8 mouse cellular contexts compared by ENCODE assay signal in the genomic region with DNA sequence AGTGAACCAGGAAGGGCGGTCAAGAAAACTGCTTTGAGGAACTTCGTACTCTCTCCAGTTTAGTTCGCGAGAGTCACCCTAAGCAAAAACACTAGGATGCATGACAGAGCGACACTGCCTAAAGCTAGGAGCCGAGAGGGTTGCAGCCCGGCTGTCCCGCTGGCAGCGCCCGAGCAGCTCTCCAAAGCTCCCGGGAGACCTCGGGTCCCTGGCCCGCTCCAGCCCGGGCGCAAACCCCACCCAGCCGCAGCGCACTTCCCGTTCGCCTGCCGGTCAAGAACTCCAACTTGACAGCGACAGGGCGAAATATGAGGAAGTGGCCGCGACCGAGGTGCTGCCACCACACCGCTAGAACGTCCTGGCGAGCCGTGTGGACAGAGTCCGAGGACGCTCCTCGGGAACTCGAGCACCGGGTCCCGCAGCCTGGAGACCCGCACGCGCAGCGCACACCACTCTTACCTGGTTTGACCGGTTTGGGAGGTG. TPM values are rescaled to one million over a fixed set of nuclear protein-coding genes. Genes with fewer than 3 reads are reported as not detected.
DNase-seq lines count a peak whose midpoint lies in the region; ATAC-seq and TF ChIP-seq lines count a peak whose summit lies in the region.

No protein-coding gene starts in this region.

- peak; percentile 43 for DNase-seq in adrenal gland, postnatal 4 days (ENCODE audit: low spot score in 2 of 2)
- peak; percentile 88 for DNase-seq in gastrocnemius, adult 2 months
- peak; percentile 40 for DNase-seq in hindbrain, embryonic 14.5 days (ENCODE audit: low spot score)
- peak; percentile 43 to 48 for DNase-seq in layer of hippocampus, postnatal 36 days
- peak; percentile 84 to 87 for DNase-seq in lung, postnatal 4 days
- DNase-seq in right cerebral cortex, adult 18-20 months = peak; percentile 32
- DNase-seq in urinary bladder, postnatal 36 days (ENCODE audit: low spot score in 2 of 2) = peak; percentile 9 to 78

- intact Hi-C loops in gastrocnemius, adult 2 months (cut with DNase I) = no loop called here

- no peak overlapping the region for H3K27ac ChIP-seq in ES-Bruce4 (ENCODE audit: insufficient read depth, low read length)
- peak overlapping the region; percentile 96 for H3K27ac ChIP-seq in gastrocnemius, adult 2 months
- H3K27ac ChIP-seq in hindbrain, embryonic 14.5 days = peak overlapping the region; percentile 58

- no peak for TF ChIP-seq EP300 in ES-Bruce4 (IDR thresholded peaks at IDR 0.05; ENCODE audit: insufficient read depth, low read depth, low read length)

- under 1% methylated on average over 40 of the region's 40 CpGs for WGBS in hindbrain, embryonic 14.5 days

- H3K9ac ChIP-seq in ES-Bruce4 (ENCODE audit: low read depth, poor library complexity, severe bottlenecking) = peak overlapping the region; percentile 47
- peak overlapping the region; percentile 63 for H3K9ac ChIP-seq in hindbrain, embryonic 14.5 days

- ATAC-seq in hindbrain, embryonic 14.5 days (ENCODE audit: low FRiP score) = peak; percentile 53

- H3K4me3 ChIP-seq in ES-Bruce4 (ENCODE audit: low read depth, low read length) = peak overlapping the region; percentile 84
- peak overlapping the region; percentile 76 for H3K4me3 ChIP-seq in gastrocnemius, adult 2 months
- H3K4me3 ChIP-seq in hindbrain, embryonic 14.5 days (replicated peaks; ENCODE audit: low read length) = peak overlapping the region; percentile 69

- TF ChIP-seq CTCF in ES-Bruce4 (IDR thresholded peaks at IDR 0.05; ENCODE audit: low read depth, low read length) = no peak
- TF ChIP-seq CTCF in gastrocnemius, adult 2 months (IDR thresholded peaks at IDR 0.05) = 0 out of 2 replicates have a peak, but pooled peaks have one; percentile 0

- H3K9me3 ChIP-seq in ES-Bruce4 (replicated peaks; ENCODE audit: control insufficient read depth, insufficient read depth, low read length, poor library complexity, severe bottlenecking) = no peaks in the 10 kb centered on the region
- H3K9me3 ChIP-seq in hindbrain, embryonic 14.5 days (ENCODE audit: control insufficient read depth, low read length) = no peaks in the 10 kb centered on the region

- no peaks in the 10 kb centered on the region for H3K27me3 ChIP-seq in ES-Bruce4 (ENCODE audit: control insufficient read depth, insufficient read depth, low read length, poor library complexity, severe bottlenecking)
- H3K27me3 ChIP-seq in hindbrain, embryonic 14.5 days (ENCODE audit: control insufficient read depth, insufficient read depth, low read length) = no peaks in the 10 kb centered on the region

- no peaks in the 10 kb centered on the region for H3K36me3 ChIP-seq in ES-Bruce4 (ENCODE audit: control insufficient read depth, insufficient read depth, low read length, poor library complexity, severe bottlenecking)
- no peaks in the 10 kb centered on the region for H3K36me3 ChIP-seq in hindbrain, embryonic 14.5 days (replicated peaks; ENCODE audit: control insufficient read depth, insufficient read depth)

- H3K4me2 ChIP-seq in hindbrain, embryonic 14.5 days (replicated peaks) = peak overlapping the region; percentile 95

- no peak for TF ChIP-seq POLR2A in ES-Bruce4 (IDR thresholded peaks at IDR 0.05; ENCODE audit: insufficient read depth, low read length)

- H3K4me1 ChIP-seq in ES-Bruce4 (ENCODE audit: control insufficient read depth, insufficient read depth, low read length) = peaks cover 6% of the 10 kb centered on the region
- H3K4me1 ChIP-seq in hindbrain, embryonic 14.5 days (replicated peaks; ENCODE audit: control insufficient read depth, insufficient read depth, low read length) = peaks cover 11% of the 10 kb centered on the region; the same call in 1 of the 2 replicates

RNA-seq across cellular contexts. Expression of gene Ostf1, which starts 0.4 kb away (rescaled TPM):
- polyA plus RNA-seq in ES-Bruce4 (2011; ENCODE audit: insufficient read depth, insufficient read length, low read depth, missing spikeins) = 79.9 and 87.0 TPM in 2 replicates
- 10 to 100 TPM; 76.7 to 76.9 TPM for total RNA-seq in adrenal gland, postnatal 4 days (2021)
- total RNA-seq in gastrocnemius, adult 2 months (2021) = 10 to 100 TPM; 20.6 to 21.6 TPM
- polyA plus RNA-seq in hindbrain, embryonic 14.5 days (2014; fragmentation: Nextera tagmentation; extraction: Ambion mirVana) = 51.8 and 54.3 TPM in 2 replicates
- 10 to 100 TPM; 30.9 to 34.4 TPM for total RNA-seq in layer of hippocampus, postnatal 36 days (2021)

RNA-seq across cellular contexts. Expression of gene Nmrk1, which starts 0.5 kb away (rescaled TPM):
- 15.9 and 20.4 TPM in 2 replicates for polyA plus RNA-seq in ES-Bruce4 (2011; ENCODE audit: insufficient read depth, insufficient read length, low read depth, missing spikeins)
- total RNA-seq in adrenal gland, postnatal 4 days (2021) = 10 to 100 TPM; 14.5 to 17.7 TPM
- total RNA-seq in gastrocnemius, adult 2 months (2021) = 1 to 10 TPM; 2.8 to 3.3 TPM
- polyA plus RNA-seq in hindbrain, embryonic 14.5 days (2014; fragmentation: Nextera tagmentation; extraction: Ambion mirVana) = 6.2 and 6.6 TPM in 2 replicates
- 1 to 10 TPM; 9.5 to 9.6 TPM for total RNA-seq in layer of hippocampus, postnatal 36 days (2021)

RNA-seq across cellular contexts. Expression of gene Carnmt1, which starts 39.4 kb away (rescaled TPM):
- 40.8 and 49.5 TPM in 2 replicates for polyA plus RNA-seq in ES-Bruce4 (2011; ENCODE audit: insufficient read depth, insufficient read length, low read depth, missing spikeins)
- 10 to 100 TPM; 17.3 to 19.1 TPM for total RNA-seq in adrenal gland, postnatal 4 days (2021)
- 100 to 1,000 TPM; 130 to 135 TPM for total RNA-seq in gastrocnemius, adult 2 months (2021)
- polyA plus RNA-seq in hindbrain, embryonic 14.5 days (2014; fragmentation: Nextera tagmentation; extraction: Ambion mirVana) = 15.4 and 16.1 TPM in 2 replicates
- 10 to 100 TPM; 13.8 to 14.5 TPM for total RNA-seq in layer of hippocampus, postnatal 36 days (2021)

Comparison
In these comparisons a context has a peak if more than half of its experiments do, and no peak if none do; other contexts are left out.
1. DNase-seq: peak in every context shown above with its lines; median percentile 88 in gastrocnemius, adult 2 months; 86 in lung, postnatal 4 days; 46 in layer of hippocampus, postnatal 36 days; 44 in urinary bladder, postnatal 36 days; 43 in adrenal gland, postnatal 4 days; 40 in hindbrain, embryonic 14.5 days; 32 in right cerebral cortex, adult 18-20 months.
2. RNA of gene Carnmt1, which starts 39.4 kb away (total RNA-seq): 130 to 135 TPM in gastrocnemius, adult 2 months; 17.3 to 19.1 TPM in adrenal gland, postnatal 4 days and 13.8 to 14.5 TPM in layer of hippocampus, postnatal 36 days; every median in the first group is over 4 times any median in the second.
3. Peak in every context shown above with its lines, with median percentiles within 50 percentile points of each other: H3K4me3 ChIP-seq.